Mouse (Mus musculus) gastrocnemius, adult 18-20 months (tissue): Measurements from ENCODE around the gene Lypd9. TPM values are rescaled to one million over a fixed set of nuclear protein-coding genes. Genes with fewer than 3 reads are reported as not detected.
"Not testable (repeated sequence)": the region's sequence is repeated elsewhere in the genome, so short reads cannot be mapped to it uniquely, and the experiment has no call there.

Experiments
- DNase-seq: peaks from one replicate; pipeline ENCODE4 v3.0.0; 2021; ENCODE audit warnings: low spot score
- long read RNA-seq, 2 experiments: library from polyadenylated mRNA; stranded (forward); transcript quantifications; one replicate each; pipeline ENCODE4 v2.0.0; 2021
- total RNA-seq, 2 experiments: library from RNA; stranded (reverse); gene quantifications; 2 replicates each; pipeline ENCODE4 v1.2.3; 2021

Gene Lypd9
- total RNA-seq, result not detected
- long read RNA-seq, experiment 1, result 0 reads
- long read RNA-seq, experiment 2, result 0 reads

GRCm38 (mm10) chr11:58452759-58453158, at the start of gene Lypd9:
Lypd9 (minus strand) TSS chr11:58452923.
- no peak for DNase-seq

DNA sequence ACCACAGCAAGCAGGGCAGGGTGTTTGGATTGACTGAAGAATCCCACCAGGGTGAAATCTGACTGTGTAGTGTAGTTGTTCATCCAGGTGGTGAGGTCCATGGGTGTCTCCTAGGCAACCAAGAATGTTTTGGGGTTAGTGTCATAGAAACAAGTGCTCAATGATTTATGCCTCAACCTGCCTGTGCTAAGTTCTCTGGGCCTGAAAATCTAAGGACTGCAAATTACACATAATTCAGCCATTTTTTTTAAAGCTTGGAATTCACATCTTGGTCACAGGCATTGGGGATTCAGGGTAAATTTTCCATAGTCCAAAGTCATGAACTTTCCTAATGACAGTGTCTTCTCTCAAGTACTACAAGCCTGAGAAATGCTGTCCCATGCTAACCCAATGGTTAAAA, 49.7 kb upstream of the Lypd9 start, which contains the start of gene Olfr331:
Gene Olfr331 (minus strand): TSS at position 101 of the 400 bp plus-strand sequence.
- not testable (repeated sequence) for DNase-seq

DNA sequence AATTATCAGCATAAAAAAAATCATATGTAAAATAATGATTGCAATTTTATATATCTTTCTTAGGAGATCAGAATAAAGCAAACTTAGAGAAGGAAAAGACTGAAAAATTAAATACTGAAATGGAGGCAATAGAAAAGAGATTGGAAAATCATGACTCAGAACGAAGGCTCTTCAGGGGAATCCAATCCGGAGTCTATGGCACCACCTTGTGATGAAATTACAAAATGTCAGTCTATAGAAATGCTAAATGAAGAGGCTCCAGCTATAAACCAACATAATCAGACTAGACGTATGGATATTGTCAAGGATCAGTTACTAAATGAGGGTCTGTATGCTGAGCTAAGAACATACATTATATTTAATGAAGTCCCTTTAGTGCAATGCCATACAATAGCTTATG, 46.6 kb upstream of the Lypd9 start:
- no peak for DNase-seq

- DNase-seq, result no peak
Measured at GRCm38 (mm10) chr11:58498761-58499160, 46.0 kb upstream of the Lypd9 start.

DNA sequence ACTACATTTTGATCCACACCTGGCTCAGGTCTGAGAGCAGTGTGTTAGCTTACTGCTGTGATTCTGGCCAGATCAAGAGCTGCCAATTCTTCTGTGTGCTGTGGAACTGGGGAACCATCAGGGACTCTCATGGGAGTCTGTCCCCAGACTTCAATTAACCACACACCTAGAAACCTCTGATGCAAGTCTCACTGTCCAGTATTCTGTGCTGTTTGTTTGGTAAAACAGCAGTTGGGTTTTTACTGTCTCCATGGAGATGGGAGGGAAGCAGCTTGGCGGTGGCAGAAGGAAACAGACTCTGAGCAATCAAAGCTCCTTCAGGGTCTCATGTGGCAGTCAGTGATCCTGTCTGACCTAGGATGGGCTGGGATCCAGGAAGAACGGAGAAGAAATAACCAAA, 39.7 kb upstream of the Lypd9 start, which contains the start of gene Olfr332:
Gene Olfr332 (minus strand): TSS at position 101 of the 400 bp plus-strand sequence.
- no peak for DNase-seq

- no peak for DNase-seq
Measured at GRCm38 (mm10) chr11:58462170-58462569, 9.4 kb upstream of the Lypd9 start, which contains the start of gene Olfr30. Olfr30 (minus strand) TSS chr11:58462270.

GRCm38 (mm10) chr11:58453592-58453991, 869 bp upstream of the Lypd9 start:
- DNase-seq, result no peak

DNA sequence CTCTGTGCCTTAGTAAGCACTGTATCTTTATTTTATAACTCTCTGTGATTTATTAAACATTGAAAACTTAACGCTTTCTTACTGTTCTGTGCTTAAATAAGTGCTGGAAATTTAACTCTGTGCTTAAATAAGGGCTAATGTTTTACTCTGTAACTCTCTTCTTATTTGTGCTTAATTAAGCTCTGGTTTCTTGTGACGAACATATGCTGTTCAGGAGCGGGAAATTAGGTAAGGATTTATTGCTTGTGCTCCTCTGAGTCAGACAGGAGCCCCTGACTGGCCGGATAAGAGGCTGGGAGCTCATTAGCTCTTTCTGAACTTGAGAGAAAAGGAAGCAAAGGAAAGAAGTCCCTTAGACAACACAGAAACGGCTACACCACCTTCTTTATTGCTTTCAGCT, 14.9 kb downstream of the Lypd9 start:
- no peak for DNase-seq

- no peak for DNase-seq
Measured at GRCm38 (mm10) chr11:58432259-58432658, 20.5 kb downstream of the Lypd9 start, which contains the start of gene Gm12253. Gm12253 (plus strand) TSS chr11:58432559.

DNA sequence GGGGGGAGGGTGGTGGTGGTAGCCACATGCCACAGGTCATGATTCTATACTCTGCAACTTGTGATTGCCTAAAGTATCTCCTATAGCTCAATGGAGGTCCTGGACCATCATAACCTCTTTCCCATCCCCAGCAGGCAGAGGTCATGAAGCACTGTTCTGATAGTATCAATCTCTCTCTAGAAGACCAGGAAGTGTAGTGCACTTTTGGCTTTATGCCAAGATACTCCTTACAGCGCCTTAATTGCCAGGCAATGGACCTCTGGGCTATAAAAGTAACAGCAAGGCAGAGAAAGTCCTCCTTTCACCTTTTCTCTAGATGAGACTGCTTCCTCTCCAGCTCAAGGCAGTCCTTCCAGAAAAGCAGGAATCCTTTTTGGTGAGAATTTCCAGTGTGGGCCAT, 31.9 kb downstream of the Lypd9 start, which contains the start of gene 1810065E05Rik:
Gene 1810065E05Rik (plus strand): TSS at position 297 of the 400 bp plus-strand sequence.
- no peak for DNase-seq

DNA sequence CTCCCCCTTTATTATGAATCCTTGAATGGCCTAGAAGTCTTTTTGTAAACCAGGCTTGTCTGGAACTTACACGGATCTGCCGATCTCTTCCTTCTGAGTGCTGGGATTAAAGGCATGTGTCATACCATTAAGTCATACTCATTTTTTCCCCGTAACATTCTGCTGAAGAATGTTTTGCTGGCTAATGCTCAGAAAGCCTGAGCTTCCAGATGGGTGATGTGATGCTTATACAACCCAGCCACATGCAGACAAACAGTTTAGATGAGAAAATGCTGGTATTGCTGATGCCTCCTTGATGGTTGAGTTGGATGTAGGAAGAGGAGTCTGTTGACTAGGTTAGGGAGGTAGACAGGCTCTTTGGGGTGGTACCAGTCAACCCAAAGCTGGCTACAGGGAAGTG, 34.4 kb downstream of the Lypd9 start:
- no peak for DNase-seq

DNA sequence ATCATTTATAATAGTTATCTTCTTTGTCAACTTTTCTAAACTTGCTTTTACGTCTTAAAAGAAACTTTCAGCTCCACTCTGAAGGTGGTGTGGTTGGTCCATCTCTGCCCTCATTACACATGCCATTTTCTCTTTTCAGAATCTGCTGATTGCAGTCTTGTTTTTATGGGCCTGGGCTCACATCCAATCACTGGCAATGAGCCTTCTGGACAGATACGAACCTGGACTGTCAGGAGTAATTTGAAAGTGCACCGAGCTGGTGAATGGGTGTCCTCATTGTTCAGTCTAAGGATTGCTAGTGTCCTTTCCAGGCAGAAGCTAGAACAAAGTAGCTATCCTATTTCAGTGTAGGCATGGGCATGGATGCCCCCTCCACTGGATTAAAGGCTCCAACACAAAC, 44.7 kb downstream of the Lypd9 start:
- no peak for DNase-seq

- no peak for DNase-seq
Measured at GRCm38 (mm10) chr11:58400655-58401054, 52.1 kb downstream of the Lypd9 start.

DNA sequence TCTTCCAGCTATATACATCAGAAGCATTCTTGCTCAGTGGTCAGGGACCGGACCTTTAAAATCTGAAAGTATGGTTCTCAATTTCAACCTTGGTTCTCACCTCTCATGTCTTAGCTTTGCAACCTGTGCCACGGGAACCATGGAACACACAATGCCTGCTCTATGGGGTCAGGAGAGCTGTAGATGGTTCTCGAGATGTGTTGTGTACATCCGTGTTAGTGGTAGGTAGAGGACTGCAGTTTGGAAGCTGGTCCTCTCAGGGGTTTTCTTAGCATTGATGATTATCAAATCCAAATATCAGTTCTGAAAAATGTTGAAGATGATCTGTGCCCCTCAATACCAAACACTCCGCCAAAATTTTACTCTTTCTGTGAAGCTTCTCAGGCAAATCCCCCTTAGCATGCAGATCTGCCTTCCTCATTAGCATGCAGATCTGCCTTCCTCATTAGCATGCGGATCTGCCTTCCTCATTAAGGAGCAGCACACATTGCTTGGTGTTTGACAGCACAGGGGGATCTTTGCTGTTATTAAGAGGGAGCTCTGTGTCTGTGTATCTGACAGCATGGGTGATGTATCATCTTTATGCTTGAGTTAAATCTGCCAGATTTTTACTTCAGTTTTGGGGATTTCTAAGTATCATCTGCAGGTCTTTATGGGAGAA, 52.6 kb downstream of the Lypd9 start:
- no peak for DNase-seq

Other genes starting within 250 kb of the Lypd9 start
- not detected for gene 4930438A08Rik, start 178.1 kb downstream of the Lypd9 start, total RNA-seq
- 1 to 10 TPM; 3.9 to 4.1 TPM for gene Zfp692, start 145.9 kb downstream of the Lypd9 start, total RNA-seq
- gene Zfp672, start 122.6 kb downstream of the Lypd9 start, total RNA-seq, result 10 to 100 TPM; 33.2 to 45.7 TPM
- 10 to 100 TPM; 22.4 to 23.3 TPM for gene Sh3bp5l, start 122.2 kb downstream of the Lypd9 start, total RNA-seq
- not detected for gene Lypd8, start 73.9 kb downstream of the Lypd9 start, total RNA-seq
- gene 1810065E05Rik, start 31.8 kb downstream of the Lypd9 start, total RNA-seq, result not detected
- not detected for gene Gm12253, start 20.4 kb downstream of the Lypd9 start, total RNA-seq
- not detected for gene Olfr30, start 9.3 kb upstream of the Lypd9 start, total RNA-seq
- gene Olfr332, start 39.6 kb upstream of the Lypd9 start, total RNA-seq, result not detected
- gene Olfr331, start 49.6 kb upstream of the Lypd9 start, total RNA-seq, result not detected
- not detected for gene Olfr330, start 81.9 kb upstream of the Lypd9 start, total RNA-seq
- not detected for gene Olfr329-ps, start 93.5 kb upstream of the Lypd9 start, total RNA-seq
- gene Olfr328, start 102.7 kb upstream of the Lypd9 start, total RNA-seq, result not detected
- gene Olfr224, start 117.6 kb upstream of the Lypd9 start, total RNA-seq, result not detected
- gene Olfr325, start 124.8 kb upstream of the Lypd9 start, total RNA-seq, result not detected
- gene Olfr324, start 142.2 kb upstream of the Lypd9 start, total RNA-seq, result not detected
- not detected for gene 2210407C18Rik, start 163.2 kb upstream of the Lypd9 start, total RNA-seq
- not detected for gene Olfr323, start 177.6 kb upstream of the Lypd9 start, total RNA-seq
- not detected for gene Trim58, start 187.5 kb upstream of the Lypd9 start, total RNA-seq
- gene Olfr322, start 205.9 kb upstream of the Lypd9 start, total RNA-seq, result not detected
- not detected for gene Olfr320, start 228.2 kb upstream of the Lypd9 start, total RNA-seq
- gene Olfr319, start 246.2 kb upstream of the Lypd9 start, total RNA-seq, result not detected